Mouse (Mus musculus): ENCODE data around the gene Ago3. TPM values are rescaled to one million over a fixed set of nuclear protein-coding genes. Genes with fewer than 3 reads are reported as not detected.

Ago3 gene
- total and polyA plus RNA-seq, 2 experiments from 2014 or later: 7.6 to 12.8 TPM

DNA sequence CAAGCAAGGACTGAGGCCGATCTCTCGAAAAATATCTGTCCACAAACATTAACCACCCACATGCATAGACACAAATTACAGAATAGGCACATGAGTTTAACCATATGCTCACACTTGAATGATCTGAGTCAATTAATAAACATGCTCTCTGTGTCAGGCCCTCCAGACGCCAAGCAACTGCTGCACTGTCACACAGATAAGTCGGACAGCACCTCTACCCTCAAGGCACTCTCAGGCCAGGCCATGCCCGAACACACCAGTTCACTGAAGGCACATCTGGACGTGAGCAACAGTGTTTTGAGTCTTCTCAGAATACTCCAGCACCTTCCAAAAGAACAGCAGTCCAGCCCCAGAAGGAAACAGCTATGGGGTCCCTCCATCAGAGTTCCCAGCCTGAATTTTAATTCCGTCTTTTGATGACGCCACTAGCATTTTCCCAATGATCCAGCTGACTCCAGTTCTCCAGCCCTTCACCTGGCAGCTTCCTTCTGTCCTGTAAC lies 36.9 kb upstream of the Ago3 start:
- peak overlapping the region; percentile 4 for H3K4me3 ChIP-seq (ENCODE audit: low read length)

DNA sequence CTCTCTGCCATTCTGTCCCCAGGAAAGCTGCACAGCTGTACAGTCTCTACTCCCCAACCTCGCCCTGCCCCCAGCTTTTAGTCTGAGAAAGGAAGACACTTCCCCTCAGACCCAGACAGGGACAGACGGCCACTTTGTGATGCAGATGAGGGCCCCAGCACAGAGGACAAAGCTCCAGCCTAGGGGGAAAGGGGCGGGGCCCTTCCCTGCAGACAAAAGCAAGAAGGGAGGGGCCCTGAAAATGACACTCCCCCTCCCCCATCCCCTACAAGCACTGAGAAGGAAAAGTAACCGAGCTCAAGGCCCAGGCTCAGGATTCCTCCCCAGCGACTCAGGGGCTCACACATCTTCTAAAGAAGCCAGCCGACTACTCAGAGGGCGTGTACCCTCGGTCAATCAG lies 36.5 kb upstream of the Ago3 start:
- WGBS: 4% methylated on average over 8 of the region's 8 CpGs
- H3K4me3 ChIP-seq (ENCODE audit: low read length): peak overlapping the region; percentile 4
- DNase-seq (ENCODE audit: low spot score) (peak; percentile 59), ATAC-seq (peak; percentile 11; the same call in 1 of the 2 replicates)
- H3K4me2 ChIP-seq (ENCODE audit: low read depth, low read length): peak overlapping the region; percentile 77
- H3K27ac ChIP-seq: peak overlapping the region; percentile 54; the same call in 1 of the 2 replicates
- H3K9ac ChIP-seq (replicated peaks; ENCODE audit: low read length): 0 out of 2 replicates have a peak overlapping the region, but pooled peaks have one; percentile 2
- no peaks in the 10 kb centered on the region for H3K9me3 ChIP-seq (ENCODE audit: low read length)
- H3K4me1 ChIP-seq (ENCODE audit: insufficient read depth, low read length): peaks cover 32% of the 10 kb centered on the region
- H3K36me3 ChIP-seq (ENCODE audit: insufficient read depth, low read length): no peaks in the 10 kb centered on the region
- TF ChIP-seq CTCF (IDR thresholded peaks at IDR 0.05; ENCODE audit: low read depth): no peak
- no peaks in the 10 kb centered on the region for H3K27me3 ChIP-seq (ENCODE audit: insufficient read depth, low read length)

More for the DNA sequence above, 36.9 kb upstream of the Ago3 start:
- no peak for ATAC-seq
- Histone ChIP-seq H3K27ac (peak overlapping the region; percentile 54; the same call in 1 of the 2 replicates), H3K4me2 (ENCODE audit: low read depth, low read length) (peak overlapping the region; percentile 77), H3K9ac (replicated peaks; ENCODE audit: low read length) (0 out of 2 replicates have a peak overlapping the region, but pooled peaks have one; percentile 2), H3K4me1 (ENCODE audit: insufficient read depth, low read length) (peaks cover 32% of the 10 kb centered on the region), H3K36me3 (ENCODE audit: insufficient read depth, low read length) (no peaks in the 10 kb centered on the region), H3K27me3 (ENCODE audit: insufficient read depth, low read length) (no peaks in the 10 kb centered on the region), H3K9me3 (ENCODE audit: low read length) (no peaks in the 10 kb centered on the region)
- 11% methylated on average over 8 of the region's 8 CpGs for WGBS
- DNase-seq (ENCODE audit: low spot score): no peak
- TF ChIP-seq CTCF (IDR thresholded peaks at IDR 0.05; ENCODE audit: low read depth): no peak

DNA sequence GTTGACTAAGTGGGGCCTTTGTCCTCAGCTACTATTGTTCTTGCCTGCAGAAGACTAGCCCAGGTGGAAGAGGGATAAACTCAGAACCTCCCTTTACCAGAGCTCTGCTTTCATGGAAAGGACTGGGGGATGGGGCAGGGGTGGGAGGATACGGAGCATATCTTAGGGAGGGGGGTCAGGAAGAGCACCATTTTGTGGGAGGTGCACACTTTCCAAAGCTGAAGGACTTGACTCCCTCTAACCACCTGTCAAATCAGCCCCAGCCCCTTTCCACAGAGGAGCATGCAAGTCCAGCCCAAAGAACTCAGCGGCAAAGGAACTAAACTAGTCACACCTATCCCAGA lies 35.5 kb upstream of the Ago3 start:
- H3K36me3 ChIP-seq (ENCODE audit: insufficient read depth, low read length): peaks cover 1% of the 10 kb centered on the region
- no peak overlapping the region for H3K4me3 ChIP-seq (ENCODE audit: low read length)
- peak overlapping the region; percentile 77 for H3K4me2 ChIP-seq (ENCODE audit: low read depth, low read length)
- ATAC-seq (no peak), DNase-seq (ENCODE audit: low spot score) (no peak)
- 0 out of 2 replicates have a peak overlapping the region, but pooled peaks have one; percentile 54 for H3K27ac ChIP-seq
- TF ChIP-seq CTCF (IDR thresholded peaks at IDR 0.05; ENCODE audit: low read depth): no peak
- peaks cover 32% of the 10 kb centered on the region for H3K4me1 ChIP-seq (ENCODE audit: insufficient read depth, low read length)
- no peaks in the 10 kb centered on the region for H3K27me3 ChIP-seq (ENCODE audit: insufficient read depth, low read length)
- H3K9me3 ChIP-seq (ENCODE audit: low read length): no peaks in the 10 kb centered on the region
- H3K9ac ChIP-seq (replicated peaks; ENCODE audit: low read length): no peak overlapping the region
- 7% methylated on average over 2 of the region's 2 CpGs for WGBS

DNA sequence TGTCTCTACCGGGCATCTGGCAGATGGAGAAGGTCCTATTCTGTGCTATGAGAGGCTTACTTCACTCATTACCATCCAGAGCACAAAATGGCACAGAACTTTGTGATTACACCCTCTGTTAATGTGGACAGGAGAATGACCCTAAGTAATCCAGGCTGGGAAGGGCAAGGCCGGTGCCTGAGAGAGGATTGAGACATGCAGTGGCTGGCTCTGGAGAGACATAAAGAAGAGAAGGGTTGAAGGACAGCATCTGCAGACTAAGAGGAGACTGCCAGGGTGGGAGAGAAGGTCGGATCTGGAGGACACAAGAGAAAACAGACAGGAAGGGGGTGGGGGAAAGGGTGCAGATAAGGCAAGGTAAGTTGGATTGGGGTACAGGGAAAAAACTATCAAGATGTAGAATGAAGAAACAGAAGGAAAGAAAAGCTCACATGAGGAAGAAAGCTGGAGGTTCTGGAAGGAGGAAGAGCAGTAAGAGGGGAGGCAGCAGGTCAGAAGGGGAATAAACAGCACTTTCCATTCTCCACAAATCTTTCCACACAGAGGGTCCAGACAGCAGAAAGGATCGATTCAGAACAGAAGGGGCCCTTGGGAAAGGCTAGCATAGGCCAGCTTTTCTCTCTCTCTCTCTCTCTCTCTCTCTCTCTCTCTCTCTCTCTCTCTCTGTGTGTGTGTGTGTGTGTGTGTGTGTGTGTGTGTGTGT lies 35.0 kb upstream of the Ago3 start:
- peaks cover 6% of the 10 kb centered on the region for H3K36me3 ChIP-seq (ENCODE audit: insufficient read depth, low read length)
- H3K4me1 ChIP-seq (ENCODE audit: insufficient read depth, low read length): peaks cover 32% of the 10 kb centered on the region
- ATAC-seq (no peak), DNase-seq (ENCODE audit: low spot score) (no peak)
- no peaks in the 10 kb centered on the region for H3K27me3 ChIP-seq (ENCODE audit: insufficient read depth, low read length)
- TF ChIP-seq CTCF (IDR thresholded peaks at IDR 0.05; ENCODE audit: low read depth): no peak
- peak overlapping the region; percentile 20; the same call in 1 of the 2 replicates for H3K27ac ChIP-seq
- peak overlapping the region; percentile 77 for H3K4me2 ChIP-seq (ENCODE audit: low read depth, low read length)
- no peak overlapping the region for H3K4me3 ChIP-seq (ENCODE audit: low read length)
- H3K9me3 ChIP-seq (ENCODE audit: low read length): no peaks in the 10 kb centered on the region
- WGBS: 9% methylated on average over 4 of the region's 4 CpGs
- H3K9ac ChIP-seq (replicated peaks; ENCODE audit: low read length): no peak overlapping the region

DNA sequence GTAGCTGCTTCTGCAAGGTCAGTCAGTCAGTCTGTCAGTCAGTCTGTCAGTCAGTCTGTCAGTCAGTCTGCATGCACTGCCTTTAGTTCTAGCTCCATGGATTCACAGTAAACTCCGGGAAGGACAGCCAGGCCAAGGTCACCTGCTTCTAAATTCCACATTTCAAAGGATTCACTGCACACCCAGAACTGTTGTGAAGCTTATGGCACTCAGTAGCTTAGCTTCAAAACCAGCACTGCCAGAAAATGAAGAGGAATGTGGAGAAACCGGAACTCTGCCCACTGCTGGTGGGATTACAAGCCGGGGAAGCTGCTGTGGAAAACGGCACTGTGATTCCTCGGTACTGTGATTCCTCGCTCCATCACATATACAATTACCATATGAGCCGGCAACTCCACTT lies 26.1 kb upstream of the Ago3 start:
- no peak overlapping the region for H3K4me2 ChIP-seq (ENCODE audit: low read depth, low read length)
- WGBS: 89% methylated on average over 7 of the region's 7 CpGs
- no peak for TF ChIP-seq CTCF (IDR thresholded peaks at IDR 0.05; ENCODE audit: low read depth)
- ATAC-seq (no peak), DNase-seq (ENCODE audit: low spot score) (no peak)
- H3K9ac ChIP-seq (replicated peaks; ENCODE audit: low read length): no peak overlapping the region
- H3K9me3 ChIP-seq (ENCODE audit: low read length): no peaks in the 10 kb centered on the region
- H3K4me1 ChIP-seq (ENCODE audit: insufficient read depth, low read length): no peaks in the 10 kb centered on the region
- H3K36me3 ChIP-seq (ENCODE audit: insufficient read depth, low read length): peaks cover 54% of the 10 kb centered on the region
- H3K4me3 ChIP-seq (ENCODE audit: low read length): no peak overlapping the region
- H3K27me3 ChIP-seq (ENCODE audit: insufficient read depth, low read length): no peaks in the 10 kb centered on the region
- no peak overlapping the region for H3K27ac ChIP-seq

DNA sequence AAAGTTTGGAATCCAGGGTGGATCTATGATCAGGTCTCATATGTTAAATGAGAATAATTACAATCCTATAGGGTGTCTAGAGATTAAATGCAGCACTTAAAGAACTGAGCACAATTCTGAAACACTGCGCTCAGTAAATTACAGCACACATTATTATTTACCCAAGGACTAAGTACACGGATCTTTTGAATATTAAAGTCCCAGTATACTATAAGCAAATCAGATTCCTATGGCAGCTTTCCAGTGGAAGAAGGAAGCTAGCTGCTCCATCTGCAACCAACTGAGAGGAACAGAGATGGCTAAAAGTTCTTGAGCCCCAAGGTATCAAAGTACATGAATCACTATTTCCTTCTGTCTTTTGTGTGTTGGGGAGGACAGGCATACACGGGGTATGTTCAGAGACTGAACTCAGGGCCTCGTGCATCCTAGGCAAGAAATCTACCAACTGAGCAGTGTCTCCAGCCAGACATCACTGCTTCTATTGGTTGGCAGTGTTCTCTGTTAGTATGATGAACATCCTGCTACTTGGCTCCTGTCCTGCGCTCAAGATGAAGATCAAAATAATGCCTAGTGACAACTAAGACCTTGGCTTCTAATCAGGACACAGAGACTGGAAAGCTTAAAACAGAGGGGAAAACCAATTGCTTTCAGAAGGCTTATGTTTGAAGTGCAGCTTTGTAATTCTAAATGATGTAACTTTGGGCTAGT lies 25.3 kb upstream of the Ago3 start:
- DNase-seq (ENCODE audit: low spot score): no peak
- no peak overlapping the region for H3K4me3 ChIP-seq (ENCODE audit: low read length)
- H3K9ac ChIP-seq (replicated peaks; ENCODE audit: low read length): no peak overlapping the region

More for the DNA sequence above, 25.3 kb upstream of the Ago3 start:
- Histone ChIP-seq H3K36me3 (ENCODE audit: insufficient read depth, low read length) (peaks cover 51% of the 10 kb centered on the region), H3K4me2 (ENCODE audit: low read depth, low read length) (no peak overlapping the region), H3K27me3 (ENCODE audit: insufficient read depth, low read length) (no peaks in the 10 kb centered on the region), H3K9me3 (ENCODE audit: low read length) (no peaks in the 10 kb centered on the region), H3K4me1 (ENCODE audit: insufficient read depth, low read length) (no peaks in the 10 kb centered on the region), H3K27ac (no peak overlapping the region)
- no peak for ATAC-seq
- TF ChIP-seq CTCF (IDR thresholded peaks at IDR 0.05; ENCODE audit: low read depth): no peak
- WGBS: 85% methylated on average over 5 of the region's 5 CpGs
